Mouse (Mus musculus) heart, postnatal 0 days (tissue): ENCODE measurements around the gene Tenm2.

Experiments used
- CTCF ChIP-seq: IDR thresholded peaks from 2 replicates; pipeline ENCODE4 v1.5.1; 2016; ENCODE audit warnings: antibody characterized with exemption, control low read depth, low read depth
- EP300 ChIP-seq: IDR thresholded peaks from 2 replicates; pipeline ENCODE4 v1.6.1; 2016; ENCODE audit warnings: antibody characterized with exemption, low read depth

DNA sequence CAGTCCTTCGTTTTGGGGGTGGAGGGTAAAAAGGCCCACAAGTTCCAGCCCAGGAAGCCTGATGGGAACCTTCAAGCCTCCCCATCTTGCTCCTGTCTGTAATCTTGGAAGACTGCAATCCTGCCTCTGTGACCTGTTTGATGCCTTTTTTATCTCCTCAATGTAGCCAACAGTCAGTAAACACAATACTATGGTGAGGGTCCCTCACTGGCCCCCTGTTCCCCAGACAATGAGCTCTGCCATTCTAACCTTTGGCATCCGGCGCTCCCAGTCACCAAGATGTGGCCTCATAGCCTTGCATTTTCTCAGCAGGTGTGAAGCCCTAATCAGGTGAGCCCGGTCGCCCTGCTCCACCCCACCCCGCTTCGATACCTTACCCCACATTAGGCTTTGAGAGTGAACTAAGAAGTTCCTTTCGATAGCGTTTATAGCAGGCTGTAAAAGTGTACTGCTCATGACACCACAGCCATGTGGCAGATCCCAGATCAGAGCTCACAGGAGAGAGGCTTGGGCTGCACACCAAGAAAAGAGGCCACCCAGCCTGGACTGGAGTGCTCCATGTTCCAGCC lies 1271.7 kb downstream of the Tenm2 start:
- TF ChIP-seq CTCF = no peak
- TF ChIP-seq EP300 = no peak
